10 mouse cellular contexts compared by ENCODE assay signal in genomic region chr5:138990659-138991380, GRCm38 (mm10). TPM values are rescaled to one million over a fixed set of nuclear protein-coding genes. Genes with fewer than 3 reads are reported as not detected.
A peak's percentile ranks its signal among the peaks of the same experiment; 100 is the strongest.
DNase-seq lines count a peak whose midpoint lies in the region; ATAC-seq lines count a peak whose summit lies in the region.
"Had no signal": no experiment of that assay in that cellular context is flagged by ENCODE, and none has a peak within 500 bp of the region (broad histone marks: within the 10 kb centered on the region; RNA-seq: fewer than 3 reads in every experiment).

No protein-coding gene starts in this region.

- 75% methylated on average over 7 of the region's 7 CpGs for WGBS in heart, embryonic 10.5 days
- 75% methylated on average over 7 of the region's 7 CpGs for WGBS in embryonic facial prominence, embryonic 12.5 days
- WGBS in limb, embryonic 13.5 days = 67% methylated on average over 7 of the region's 7 CpGs

- no peak overlapping the region for H3K4me3 ChIP-seq in heart, embryonic 10.5 days
- no peak overlapping the region for H3K4me3 ChIP-seq in embryonic facial prominence, embryonic 12.5 days
- no peak overlapping the region for H3K4me3 ChIP-seq in limb, embryonic 13.5 days
- H3K4me3 ChIP-seq: hindbrain, embryonic 15.5 days had no signal

- H3K36me3 ChIP-seq in heart, embryonic 10.5 days = peaks cover 39% of the 10 kb centered on the region
- H3K36me3 ChIP-seq in embryonic facial prominence, embryonic 12.5 days = no peaks in the 10 kb centered on the region
- peaks cover 11% of the 10 kb centered on the region; the same call in 1 of the 2 replicates for H3K36me3 ChIP-seq in limb, embryonic 13.5 days

- no peak overlapping the region for H3K27ac ChIP-seq in heart, embryonic 10.5 days
- no peak overlapping the region for H3K27ac ChIP-seq in embryonic facial prominence, embryonic 12.5 days
- no peak overlapping the region for H3K27ac ChIP-seq in limb, embryonic 13.5 days
- H3K27ac ChIP-seq: hindbrain, embryonic 15.5 days; macrophage had no signal

- H3K4me1 ChIP-seq in heart, embryonic 10.5 days = peaks cover 53% of the 10 kb centered on the region
- peaks cover 46% of the 10 kb centered on the region for H3K4me1 ChIP-seq in embryonic facial prominence, embryonic 12.5 days
- H3K4me1 ChIP-seq in limb, embryonic 13.5 days = peaks cover 50% of the 10 kb centered on the region

- H3K9ac ChIP-seq in embryonic facial prominence, embryonic 12.5 days = no peak overlapping the region
- no peak overlapping the region for H3K9ac ChIP-seq in limb, embryonic 13.5 days
- H3K9ac ChIP-seq: hindbrain, embryonic 15.5 days had no signal

- peaks cover 63% of the 10 kb centered on the region for H3K27me3 ChIP-seq in heart, embryonic 10.5 days (ENCODE audit: insufficient read depth, poor library complexity, severe bottlenecking)
- H3K27me3 ChIP-seq in embryonic facial prominence, embryonic 12.5 days = peaks cover 54% of the 10 kb centered on the region
- H3K27me3 ChIP-seq in limb, embryonic 13.5 days = peaks cover 72% of the 10 kb centered on the region

- H3K9me3 ChIP-seq in heart, embryonic 10.5 days = no peaks in the 10 kb centered on the region
- H3K9me3 ChIP-seq in embryonic facial prominence, embryonic 12.5 days = no peaks in the 10 kb centered on the region
- no peaks in the 10 kb centered on the region for H3K9me3 ChIP-seq in limb, embryonic 13.5 days
- H3K9me3 ChIP-seq: hindbrain, embryonic 15.5 days had no signal

- peak; percentile 93 for DNase-seq in heart, adult 11 months
- no peak for DNase-seq in heart, embryonic 10.5 days (ENCODE audit: low spot score)
- DNase-seq in Muller cell, postnatal 12 days (ENCODE audit: inconsistent ontology term) = peak; percentile 84
- DNase-seq in layer of hippocampus, adult 9-10 months (ENCODE audit: low spot score) = no peak

- no peak for ATAC-seq in embryonic facial prominence, embryonic 12.5 days (ENCODE audit: insufficient number of reproducible peaks, insufficient read depth, low FRiP score, low TSS enrichment)
- no peak for ATAC-seq in limb, embryonic 13.5 days (ENCODE audit: low FRiP score, low read depth)
- ATAC-seq in monocyte, adult 5-6 weeks (replicated peaks; ENCODE audit: insufficient number of reproducible peaks, low FRiP score, low TSS enrichment, poor library complexity, severe bottlenecking) = no peak
- ATAC-seq in inflammation-experienced regulatory T-cells, adult 6 months = no peak

- H3K4me2 ChIP-seq in embryonic facial prominence, embryonic 12.5 days (replicated peaks) = 0 out of 2 replicates have a peak overlapping the region, but pooled peaks have one; percentile 94
- H3K4me2 ChIP-seq in limb, embryonic 13.5 days (replicated peaks) = peak overlapping the region; percentile 96
- H3K4me2 ChIP-seq: hindbrain, embryonic 15.5 days had no signal

RNA-seq across cellular contexts. Expression of gene Pdgfa, which starts 6.3 kb away (rescaled TPM):
- 22.5 and 23.6 TPM in 2 replicates for polyA plus RNA-seq in heart, embryonic 10.5 days (2016; fragmentation: Nextera tagmentation; extraction: Ambion mirVana)
- polyA plus RNA-seq in embryonic facial prominence, embryonic 12.5 days (2016; fragmentation: Nextera tagmentation; extraction: Ambion mirVana) = 38.4 and 42.8 TPM in 2 replicates
- 47.4 and 52.1 TPM in 2 replicates for polyA plus RNA-seq in limb, embryonic 13.5 days (2015; fragmentation: Nextera tagmentation; extraction: Ambion mirVana)
- total RNA-seq in monocyte, adult 5-6 weeks (2017) = 1.1 to 1.7 TPM in 2 of 3 replicates, not detected in the other
- polyA plus RNA-seq in inflammation-experienced regulatory T-cells, adult 6 months (2017; shearing (Covaris generic)) = under 1 TPM in 1 of 3 experiments, not detected in 2; 0.35 TPM

Comparison
In these comparisons a context has a peak if more than half of its experiments do, and no peak if none do; other contexts are left out.
1. DNase-seq: peak in heart, adult 11 months (single experiment) and Muller cell, postnatal 12 days (single experiment); none in heart, embryonic 10.5 days (single experiment) and layer of hippocampus, adult 9-10 months (single experiment).
2. RNA of gene Pdgfa, which starts 6.3 kb away (polyA plus RNA-seq): 47.4 to 52.1 TPM in limb, embryonic 13.5 days, 38.4 to 42.8 TPM in embryonic facial prominence, embryonic 12.5 days and 22.5 to 23.6 TPM in heart, embryonic 10.5 days; 0.35 TPM in inflammation-experienced regulatory T-cells, adult 6 months; every median in the first group is over 10 times any median in the second.